Mouse (Mus musculus): ENCODE measurements around the gene Gal3st4. TPM values are rescaled to one million over a fixed set of nuclear protein-coding genes. Genes with fewer than 3 reads are reported as not detected.

Gene Gal3st4
- total and polyA plus RNA-seq, 3 experiments: 0.15 to 0.17 TPM; not detected in 1

- H3K36me3 ChIP-seq (ENCODE audit: control insufficient read depth in 1 of 2, insufficient read depth in 2 of 2, low read length in 2 of 2): peaks cover 3 to 63% of the 10 kb centered on the region in 2 experiments; a peak in 3 of 4 replicates
- H3K9me3 ChIP-seq (replicated peaks; ENCODE audit: insufficient read depth, low read length): no peaks in the 10 kb centered on the region
- H3K27ac ChIP-seq (ENCODE audit: control insufficient read depth, low read depth, low read length): peak overlapping the region; percentile 100
- no peaks in the 10 kb centered on the region for H3K27me3 ChIP-seq (ENCODE audit: control insufficient read depth in 1 of 2, insufficient read depth in 2 of 2, low read length in 2 of 2)
- H3K4me1 ChIP-seq (ENCODE audit: control insufficient read depth in 1 of 2, insufficient read depth in 2 of 2, low read length in 2 of 2): peaks cover 12 to 70% of the 10 kb centered on the region in 2 experiments
- peak overlapping the region in 1 of 2 experiments; percentile 68; a peak in 3 of 4 replicates for H3K4me3 ChIP-seq (ENCODE audit: control insufficient read depth in 1 of 2, insufficient read depth in 1 of 2, low read depth in 2 of 2, low read length in 2 of 2)
- peak; percentile 87 for DNase-seq (ENCODE audit: low read depth, low spot score)
- H3K79me2 ChIP-seq (ENCODE audit: control insufficient read depth, insufficient read depth, low read length, poor library complexity): peaks cover 48% of the 10 kb centered on the region
- H3K9ac ChIP-seq (ENCODE audit: control insufficient read depth, low read depth, low read length, poor library complexity, severe bottlenecking): peak overlapping the region; percentile 93
- peak; percentile 65 for TF ChIP-seq NELFE (IDR thresholded peaks at IDR 0.05; ENCODE audit: low read depth, low read length)
- TF ChIP-seq TBP (IDR thresholded peaks at IDR 0.05; ENCODE audit: low read depth, low read length): peak; percentile 86
- TF ChIP-seq NRF1 (IDR thresholded peaks at IDR 0.05; ENCODE audit: insufficient read depth, low read depth, low read length, poor library complexity, severe bottlenecking): no peak
- no peak for TF ChIP-seq USF2 (IDR thresholded peaks at IDR 0.05; ENCODE audit: borderline replicate concordance in 1 of 2, insufficient read depth in 1 of 2, low read depth in 1 of 2, low read length in 2 of 2)
- TF ChIP-seq HCFC1 (IDR thresholded peaks at IDR 0.05; ENCODE audit: low read depth, low read length): peak; percentile 68
- no peak for TF ChIP-seq CTCF (IDR thresholded peaks at IDR 0.05 in 2 of 3, conservative IDR thresholded peaks at IDR 0.05 in 1 of 3; ENCODE audit: control insufficient read depth in 1 of 3, insufficient read depth in 1 of 3, low read depth in 2 of 3, low read length in 3 of 3, poor library complexity in 1 of 3, severe bottlenecking in 1 of 3)
- peak; percentile 100 for TF ChIP-seq GATA1 (IDR thresholded peaks at IDR 0.05; ENCODE audit: low read depth, low read length)
- TF ChIP-seq RCOR1 (IDR thresholded peaks at IDR 0.05; ENCODE audit: low read depth, low read length): peak; percentile 95
- TF ChIP-seq JUND (IDR thresholded peaks at IDR 0.05; ENCODE audit: low read depth, low read length): no peak
- TF ChIP-seq KAT2A (conservative IDR thresholded peaks at IDR 0.05; ENCODE audit: low read depth, low read length): 0 out of 2 replicates have a peak, but pooled peaks have one; percentile 35
- peak; percentile 97 for TF ChIP-seq TCF12 (IDR thresholded peaks at IDR 0.05; ENCODE audit: low read depth, low read length)
- no peak; a peak in 2 of 4 replicates for TF ChIP-seq POLR2A (IDR thresholded peaks at IDR 0.05; ENCODE audit: control insufficient read depth in 1 of 2, insufficient read depth in 1 of 2, low read depth in 1 of 2, low read length in 2 of 2, poor library complexity in 1 of 2)
- TF ChIP-seq ZNF384 (IDR thresholded peaks at IDR 0.05; ENCODE audit: low read depth, low read length): no peak
- peak; percentile 99 for TF ChIP-seq SIN3A (IDR thresholded peaks at IDR 0.05; ENCODE audit: low read length)
- TF ChIP-seq ETS1 (IDR thresholded peaks at IDR 0.05; ENCODE audit: low read depth, low read length): peak; percentile 100
- no peak for TF ChIP-seq SMC3 (IDR thresholded peaks at IDR 0.05; ENCODE audit: low read depth, low read length)
- TF ChIP-seq UBTF (IDR thresholded peaks at IDR 0.05; ENCODE audit: borderline replicate concordance, insufficient read depth, low read depth, low read length): no peak
- peak; percentile 77 for TF ChIP-seq BHLHE40 (IDR thresholded peaks at IDR 0.05; ENCODE audit: borderline replicate concordance, low read depth, low read length)
- TF ChIP-seq E2F4 (IDR thresholded peaks at IDR 0.05; ENCODE audit: borderline replicate concordance, low read depth, low read length): no peak
- TF ChIP-seq MYB (IDR thresholded peaks at IDR 0.05; ENCODE audit: low read depth, low read length): peak; percentile 99
- no peak for TF ChIP-seq ZKSCAN1 (IDR thresholded peaks at IDR 0.05; ENCODE audit: low read depth, low read length)
- peak; percentile 60; the same call in 1 of the 2 replicates for TF ChIP-seq MEF2A (IDR thresholded peaks at IDR 0.05; ENCODE audit: extremely low read depth, insufficient replicate concordance, low read depth, low read length, poor library complexity, severe bottlenecking)
- peak; percentile 72 for TF ChIP-seq TAL1 (IDR thresholded peaks at IDR 0.05; ENCODE audit: low read length)
- TF ChIP-seq POLR2AphosphoS2 (IDR thresholded peaks at IDR 0.05; ENCODE audit: low read length): peak; percentile 70; the same call in 1 of the 2 replicates
- TF ChIP-seq USF1 (IDR thresholded peaks at IDR 0.05; ENCODE audit: low read depth, low read length): no peak; the same call in 1 of the 2 replicates
- TF ChIP-seq ZMIZ1 (IDR thresholded peaks at IDR 0.05; ENCODE audit: low read depth, low read length): peak; percentile 61; the same call in 1 of the 2 replicates
- TF ChIP-seq ZC3H11A (IDR thresholded peaks at IDR 0.05; ENCODE audit: low read depth, low read length): no peak
- TF ChIP-seq RAD21 (IDR thresholded peaks at IDR 0.05; ENCODE audit: low read depth, low read length): no peak
- TF ChIP-seq MAFK (IDR thresholded peaks at IDR 0.05; ENCODE audit: borderline replicate concordance, low read depth, low read length): peak; percentile 82; the same call in 1 of the 2 replicates
- TF ChIP-seq CHD1 (IDR thresholded peaks at IDR 0.05; ENCODE audit: low read depth, low read length): peak; percentile 35; the same call in 1 of the 2 replicates
- TF ChIP-seq POLR2AphosphoS5 (IDR thresholded peaks at IDR 0.05; ENCODE audit: borderline replicate concordance, low read depth, low read length): no peak
- TF ChIP-seq ELF1 (IDR thresholded peaks at IDR 0.05; ENCODE audit: low read depth, low read length): peak; percentile 19; the same call in 1 of the 2 replicates
- peak; percentile 99 for TF ChIP-seq MYC (IDR thresholded peaks at IDR 0.05; ENCODE audit: low read depth, low read length)
- TF ChIP-seq MAZ (IDR thresholded peaks at IDR 0.05; ENCODE audit: low read depth, low read length): peak; percentile 73
- peak; percentile 99 to 100 for TF ChIP-seq EP300 (IDR thresholded peaks at IDR 0.05; ENCODE audit: low read depth in 1 of 2, low read length in 2 of 2)
- peak; percentile 97 for TF ChIP-seq MAX (IDR thresholded peaks at IDR 0.05; ENCODE audit: low read length)
- no peak for TF ChIP-seq GABPA (IDR thresholded peaks at IDR 0.05; ENCODE audit: low read depth, low read length)
Measured at GRCm38 (mm10) chr5:138260834-138261233, 11.8 kb downstream of the Gal3st4 start.
